13 mouse cellular contexts compared by ENCODE assay signal in the genomic region with DNA sequence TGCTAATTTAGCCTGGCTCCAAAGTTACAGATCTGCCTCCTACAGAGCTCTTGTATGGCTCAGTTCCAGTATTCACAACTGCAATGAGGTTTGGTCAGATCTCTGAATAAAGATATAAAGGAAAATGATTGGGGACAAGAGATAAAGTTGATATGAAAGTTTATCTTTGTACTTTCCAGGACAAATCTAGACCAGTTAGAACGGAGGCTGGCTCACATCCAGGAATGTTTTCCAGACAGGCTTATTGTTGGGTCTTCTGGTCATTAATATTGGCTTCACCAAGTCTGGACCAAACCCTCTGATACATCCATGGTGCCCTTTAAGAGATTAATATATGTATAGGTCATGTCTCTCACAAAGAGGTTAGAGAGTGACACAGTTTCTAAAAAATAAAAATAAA.
DNase-seq lines count a peak whose midpoint lies in the region; ATAC-seq and TF ChIP-seq lines count a peak whose summit lies in the region.
"Had no signal": no experiment of that assay in that cellular context is flagged by ENCODE, and none has a peak within 500 bp of the region (broad histone marks: within the 10 kb centered on the region; RNA-seq: fewer than 3 reads in every experiment).

No protein-coding gene starts in this region.

- TF ChIP-seq EP300 in heart, postnatal 0 days (IDR thresholded peaks at IDR 0.05; ENCODE audit: low read depth), result no peak

- no peaks in the 10 kb centered on the region for H3K27me3 ChIP-seq in heart, postnatal 0 days (ENCODE audit: control insufficient read depth, insufficient read depth, low read length)
- no peaks in the 10 kb centered on the region for H3K27me3 ChIP-seq in kidney, postnatal 0 days (ENCODE audit: insufficient read depth, low read length)
- H3K27me3 ChIP-seq: limb, embryonic 13.5 days; midbrain, embryonic 15.5 days had no signal

- ATAC-seq in heart, postnatal 0 days (ENCODE audit: insufficient read depth, low read depth), result no peak
- ATAC-seq in kidney, postnatal 0 days (replicated peaks; ENCODE audit: low FRiP score, low read depth), result no peak
- ATAC-seq: forebrain, postnatal 0 days; midbrain, embryonic 15.5 days had no signal

- no peak for TF ChIP-seq CTCF in heart, postnatal 0 days (IDR thresholded peaks at IDR 0.05; ENCODE audit: low read depth)
- no peak for TF ChIP-seq CTCF in kidney, postnatal 0 days (IDR thresholded peaks at IDR 0.05; ENCODE audit: low read depth)

- no peak overlapping the region for H3K9ac ChIP-seq in heart, postnatal 0 days (replicated peaks; ENCODE audit: low read depth, low read length)
- no peak overlapping the region for H3K9ac ChIP-seq in kidney, postnatal 0 days (ENCODE audit: low read depth, low read length)
- H3K9ac ChIP-seq: forebrain, postnatal 0 days; limb, embryonic 13.5 days; midbrain, embryonic 15.5 days had no signal

- peaks cover 19% of the 10 kb centered on the region for H3K4me1 ChIP-seq in heart, postnatal 0 days (ENCODE audit: control insufficient read depth, insufficient read depth)
- H3K4me1 ChIP-seq in kidney, postnatal 0 days (replicated peaks; ENCODE audit: insufficient read depth, low read length), result peaks cover 2% of the 10 kb centered on the region; the same call in 1 of the 2 replicates
- H3K4me1 ChIP-seq: midbrain, embryonic 15.5 days had no signal

- 39% methylated on average over 1 of the region's 1 CpGs for WGBS in heart, postnatal 0 days
- WGBS in kidney, postnatal 0 days, result 36% methylated on average over 1 of the region's 1 CpGs

- no peaks in the 10 kb centered on the region for H3K9me3 ChIP-seq in heart, postnatal 0 days (replicated peaks; ENCODE audit: control insufficient read depth, low read length)
- no peaks in the 10 kb centered on the region for H3K9me3 ChIP-seq in kidney, postnatal 0 days (replicated peaks; ENCODE audit: low read length)
- H3K9me3 ChIP-seq: limb, embryonic 13.5 days; midbrain, embryonic 15.5 days had no signal

- peak; percentile 19 for DNase-seq in kidney, adult 11 months
- no peak for DNase-seq in kidney, adult 18-20 months
- no peak for DNase-seq in heart, postnatal 0 days (ENCODE audit: low spot score)
- DNase-seq in kidney, postnatal 0 days (ENCODE audit: low spot score), result peak; percentile 64
- DNase-seq in lung, postnatal 25 days (ENCODE audit: low spot score), result peak; percentile 64
- DNase-seq in urinary bladder, postnatal 4 days (ENCODE audit: low spot score in 2 of 2), result no peak
- DNase-seq in layer of hippocampus, adult 9-11 months, result no peak
- DNase-seq: cerebellum, adult 11 months; forebrain, postnatal 0 days; retina, postnatal 1 day had no signal

- peak overlapping the region; percentile 76 for H3K27ac ChIP-seq in heart, postnatal 0 days (ENCODE audit: low read depth)
- H3K27ac ChIP-seq in kidney, postnatal 0 days, result peak overlapping the region; percentile 85
- H3K27ac ChIP-seq: limb, embryonic 13.5 days; macrophage; midbrain, embryonic 15.5 days had no signal

- H3K36me3 ChIP-seq in heart, postnatal 0 days (replicated peaks; ENCODE audit: control insufficient read depth, insufficient read depth, low read length), result no peaks in the 10 kb centered on the region
- H3K36me3 ChIP-seq in kidney, postnatal 0 days (ENCODE audit: insufficient read depth, low read length), result no peaks in the 10 kb centered on the region
- H3K36me3 ChIP-seq: limb, embryonic 13.5 days; midbrain, embryonic 15.5 days had no signal

- no peak overlapping the region for H3K4me2 ChIP-seq in heart, postnatal 0 days (ENCODE audit: low read depth, low read length)
- H3K4me2 ChIP-seq in kidney, postnatal 0 days (ENCODE audit: low read length), result no peak overlapping the region
- H3K4me2 ChIP-seq: limb, embryonic 13.5 days; midbrain, embryonic 15.5 days had no signal

- no peak overlapping the region for H3K4me3 ChIP-seq in heart, postnatal 0 days (ENCODE audit: low read depth, low read length)
- no peak overlapping the region for H3K4me3 ChIP-seq in kidney, postnatal 0 days (replicated peaks; ENCODE audit: low read depth, low read length)
- H3K4me3 ChIP-seq: limb, embryonic 13.5 days; midbrain, embryonic 15.5 days had no signal

Comparison
In these comparisons a context has a peak if more than half of its experiments do, and no peak if none do; other contexts are left out.
1. DNase-seq: peak in kidney, adult 11 months (single experiment), kidney, postnatal 0 days (single experiment) and lung, postnatal 25 days (single experiment); none in kidney, adult 18-20 months (single experiment), heart, postnatal 0 days (single experiment), urinary bladder, postnatal 4 days (0 of 2) and layer of hippocampus, adult 9-11 months (single experiment).